Mouse (Mus musculus) adrenal gland, adult 2 months (tissue): ENCODE measurements around the gene Ms4a10. TPM values are rescaled to one million over a fixed set of nuclear protein-coding genes. Genes with fewer than 3 reads are reported as not detected.

Experiments
- DNase-seq: peaks from one replicate; pipeline ENCODE4 v3.0.0; 2021
- polyA plus RNA-seq: library from polyadenylated mRNA; depleted of rRNA; stranded (reverse); fragments of >200 nt; gene quantifications from 2 replicates; pipeline ENCODE4 v1.2.3, GENCODE M21; 2012; rRNA removed
- total RNA-seq, 2 experiments: library from RNA; stranded (reverse); gene quantifications; 2 replicates each; pipeline ENCODE4 v1.2.3; 2021

Gene Ms4a10
- total and polyA plus RNA-seq, 3 experiments, result 1.1 to 75.2 (median 35.0) TPM

GRCm38 (mm10) chr19:10916506-10916905 is 58.0 kb downstream of the Ms4a10 start:
- no peak for DNase-seq

GRCm38 (mm10) chr19:10914870-10915269 is 59.6 kb downstream of the Ms4a10 start:
- DNase-seq, result no peak

GRCm38 (mm10) chr19:10914291-10914690 is 60.2 kb downstream of the Ms4a10 start:
- DNase-seq, result no peak

Other genes with a start within 250 kb of the Ms4a10 start
- gene Cd5, start 235.7 kb downstream of the Ms4a10 start, total RNA-seq, result under 1 TPM; 0.10 to 0.14 TPM
- gene Cd5, start 235.7 kb downstream of the Ms4a10 start, polyA plus RNA-seq, result 0.15 and 0.26 TPM in 2 replicates
- gene Cd6, start 144.6 kb downstream of the Ms4a10 start, total RNA-seq, result not detected
- gene Cd6, start 144.6 kb downstream of the Ms4a10 start, polyA plus RNA-seq, result 0.28 and 0.34 TPM in 2 replicates
- 1 to 10 TPM; 3.6 to 6.4 TPM for gene Slc15a3, start 134.9 kb downstream of the Ms4a10 start, total RNA-seq
- gene Slc15a3, start 134.9 kb downstream of the Ms4a10 start, polyA plus RNA-seq, result 10.0 and 10.3 TPM in 2 replicates
- gene Tmem132a, start 104.7 kb downstream of the Ms4a10 start, total RNA-seq, result 10 to 100 TPM; 21.9 to 46.1 TPM
- 79.2 and 82.6 TPM in 2 replicates for gene Tmem132a, start 104.7 kb downstream of the Ms4a10 start, polyA plus RNA-seq
- gene Tmem109, start 92.7 kb downstream of the Ms4a10 start, total RNA-seq, result 100 to 1,000 TPM; 149 to 202 TPM
- gene Tmem109, start 92.7 kb downstream of the Ms4a10 start, polyA plus RNA-seq, result 240 and 306 TPM in 2 replicates
- 100 to 1,000 TPM; 143 to 184 TPM for gene Prpf19, start 79.4 kb downstream of the Ms4a10 start, total RNA-seq
- 299 and 410 TPM in 2 replicates for gene Prpf19, start 79.4 kb downstream of the Ms4a10 start, polyA plus RNA-seq
- not detected for gene Zp1, start 54.0 kb downstream of the Ms4a10 start, total RNA-seq
- not detected in 2 replicates for gene Zp1, start 54.0 kb downstream of the Ms4a10 start, polyA plus RNA-seq
- gene Ptgdr2, start 37.5 kb downstream of the Ms4a10 start, total RNA-seq, result under 1 TPM in 1 of 2 experiments, not detected in 1; 0.10 TPM
- 0.04 and 0.26 TPM in 2 replicates for gene Ptgdr2, start 37.5 kb downstream of the Ms4a10 start, polyA plus RNA-seq
- 10 to 100 TPM; 12.8 to 21.4 TPM for gene Ccdc86, start 25.4 kb downstream of the Ms4a10 start, total RNA-seq
- 14.2 and 17.1 TPM in 2 replicates for gene Ccdc86, start 25.4 kb downstream of the Ms4a10 start, polyA plus RNA-seq
- not detected for gene Ms4a15, start 18.6 kb upstream of the Ms4a10 start, total RNA-seq
- gene Ms4a15, start 18.6 kb upstream of the Ms4a10 start, polyA plus RNA-seq, result not detected in 2 replicates
- gene Ms4a18, start 43.4 kb upstream of the Ms4a10 start, total RNA-seq, result not detected
- not detected in 2 replicates for gene Ms4a18, start 43.4 kb upstream of the Ms4a10 start, polyA plus RNA-seq
- 1 to 10 TPM; 3.5 to 3.9 TPM for gene Ms4a8a, start 106.4 kb upstream of the Ms4a10 start, total RNA-seq
- gene Ms4a8a, start 106.4 kb upstream of the Ms4a10 start, polyA plus RNA-seq, result 0.57 and 0.95 TPM in 2 replicates
- gene 1700017D01Rik, start 156.2 kb upstream of the Ms4a10 start, total RNA-seq, result not detected
- not detected in 2 replicates for gene 1700017D01Rik, start 156.2 kb upstream of the Ms4a10 start, polyA plus RNA-seq
- not detected for gene 1700025F22Rik, start 190.7 kb upstream of the Ms4a10 start, total RNA-seq
- gene 1700025F22Rik, start 190.7 kb upstream of the Ms4a10 start, polyA plus RNA-seq, result not detected in 2 replicates
- gene Ms4a13, start 222.1 kb upstream of the Ms4a10 start, total RNA-seq, result not detected
- gene Ms4a13, start 222.1 kb upstream of the Ms4a10 start, polyA plus RNA-seq, result not detected in 2 replicates